Comparison of ENCODE assay signal across 15 mouse cellular contexts in the genomic region with DNA sequence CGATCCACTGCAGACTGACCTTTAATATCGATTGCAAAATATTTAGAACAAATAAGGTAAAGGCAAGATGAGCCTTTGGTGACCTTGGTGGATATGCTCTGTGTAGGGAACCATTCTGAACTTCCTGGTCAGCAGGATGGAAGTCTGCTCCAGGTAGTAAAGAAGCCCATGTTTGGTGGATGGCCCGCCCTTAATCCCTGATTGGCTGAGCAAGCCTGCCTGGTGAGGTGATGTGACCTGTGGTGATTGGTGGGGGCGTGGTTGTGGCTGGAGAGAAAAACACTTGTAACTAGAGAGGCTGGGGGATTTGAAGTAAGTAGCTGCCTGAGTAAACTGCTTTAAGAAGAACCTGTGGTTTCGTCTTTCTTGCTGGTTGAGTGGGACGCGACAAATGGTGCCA. TPM values are rescaled to one million over a fixed set of nuclear protein-coding genes. Genes with fewer than 3 reads are reported as not detected.
DNase-seq lines count a peak whose midpoint lies in the region; ATAC-seq and TF ChIP-seq lines count a peak whose summit lies in the region.
"Not testable (repeated sequence)": the region's sequence is repeated elsewhere in the genome, so short reads cannot be mapped to it uniquely, and the experiment has no call there.
"Had no signal": no experiment of that assay in that cellular context is flagged by ENCODE, and none has a peak within 500 bp of the region (broad histone marks: within the 10 kb centered on the region; RNA-seq: fewer than 3 reads in every experiment).

A gene (plus strand): TSS at position 301 of the 400 bp plus-strand sequence.

- 72% methylated on average over 6 of the region's 7 CpGs for WGBS in liver, embryonic 16.5 days (ENCODE audit: insufficient replicate concordance)
- WGBS in lung, postnatal 0 days = 87% methylated on average over 6 of the region's 7 CpGs
- WGBS in stomach, embryonic 15.5 days = 89% methylated on average over 7 of the region's 7 CpGs

- DNase-seq in A20 (ENCODE audit: low read depth, low spot score) = peak; percentile 33
- not testable (repeated sequence) for DNase-seq in MEL (ENCODE audit: low read depth, low spot score); lung, postnatal 0 days (ENCODE audit: low spot score)

- not testable (repeated sequence) for H3K9me3 ChIP-seq in MEL (replicated peaks; ENCODE audit: insufficient read depth, low read length); liver, embryonic 16.5 days (replicated peaks; ENCODE audit: control insufficient read depth, low read length); lung, postnatal 0 days (ENCODE audit: low read length); stomach, embryonic 15.5 days

- H3K4me3 ChIP-seq in MEL (ENCODE audit: control insufficient read depth in 1 of 2, insufficient read depth in 1 of 2, low read depth in 2 of 2, low read length in 2 of 2) = peak within 1 kb of the TSS; percentile 43 to 52
- not testable (repeated sequence) for H3K4me3 ChIP-seq in liver, embryonic 16.5 days (ENCODE audit: low read depth, low read length); lung, postnatal 0 days (ENCODE audit: low read depth, low read length); stomach, embryonic 15.5 days (replicated peaks)

- TF ChIP-seq EP300 in MEL (IDR thresholded peaks at IDR 0.05; ENCODE audit: low read depth in 1 of 2, low read length in 2 of 2); lung, postnatal 0 days (IDR thresholded peaks at IDR 0.05): not testable (repeated sequence)

- H3K4me1 ChIP-seq in MEL (ENCODE audit: control insufficient read depth in 1 of 2, insufficient read depth in 2 of 2, low read length in 2 of 2); liver, embryonic 16.5 days (ENCODE audit: control insufficient read depth, low read depth, low read length); lung, postnatal 0 days (ENCODE audit: insufficient read depth, low read depth, low read length); stomach, embryonic 15.5 days: not testable (repeated sequence)

- H3K79me2 ChIP-seq in MEL (ENCODE audit: control insufficient read depth, insufficient read depth, low read length, poor library complexity) = not testable (repeated sequence)

- not testable (repeated sequence) for H3K4me2 ChIP-seq in liver, embryonic 16.5 days (ENCODE audit: low read depth, low read length); lung, postnatal 0 days (replicated peaks; ENCODE audit: low read depth, low read length); stomach, embryonic 15.5 days

- H3K9ac ChIP-seq in MEL (ENCODE audit: control insufficient read depth, low read depth, low read length, poor library complexity, severe bottlenecking); liver, embryonic 16.5 days (ENCODE audit: low read depth, low read length); lung, postnatal 0 days (replicated peaks; ENCODE audit: low read depth); stomach, embryonic 15.5 days: not testable (repeated sequence)

- H3K27me3 ChIP-seq in MEL (ENCODE audit: control insufficient read depth in 1 of 2, insufficient read depth in 2 of 2, low read length in 2 of 2); liver, embryonic 16.5 days (ENCODE audit: control insufficient read depth, insufficient read depth, low read depth, low read length); lung, postnatal 0 days (replicated peaks; ENCODE audit: insufficient read depth, low read length); stomach, embryonic 15.5 days (replicated peaks): not testable (repeated sequence)

- H3K36me3 ChIP-seq in MEL (ENCODE audit: control insufficient read depth in 1 of 2, insufficient read depth in 2 of 2, low read length in 2 of 2); liver, embryonic 16.5 days (ENCODE audit: control insufficient read depth, insufficient read depth); lung, postnatal 0 days (ENCODE audit: insufficient read depth, low read length); stomach, embryonic 15.5 days: not testable (repeated sequence)

- TF ChIP-seq RAD21 in MEL (IDR thresholded peaks at IDR 0.05; ENCODE audit: low read depth, low read length) = not testable (repeated sequence)

- not testable (repeated sequence) for H3K27ac ChIP-seq in MEL (ENCODE audit: control insufficient read depth, low read depth, low read length); liver, embryonic 16.5 days (ENCODE audit: low read length); lung, postnatal 0 days (ENCODE audit: low read length); stomach, embryonic 15.5 days

- not testable (repeated sequence) for TF ChIP-seq CTCF in MEL (IDR thresholded peaks at IDR 0.05 in 2 of 3, conservative IDR thresholded peaks at IDR 0.05 in 1 of 3; ENCODE audit: control insufficient read depth in 1 of 3, insufficient read depth in 1 of 3, low read depth in 2 of 3, low read length in 3 of 3, poor library complexity in 1 of 3, severe bottlenecking in 1 of 3); lung, postnatal 0 days (IDR thresholded peaks at IDR 0.05)

- not testable (repeated sequence) for ATAC-seq in liver, embryonic 16.5 days (ENCODE audit: low read depth); lung, postnatal 0 days; stomach, embryonic 15.5 days (ENCODE audit: insufficient read depth, low FRiP score, low read depth)

- TF ChIP-seq POLR2A in MEL (IDR thresholded peaks at IDR 0.05; ENCODE audit: control insufficient read depth in 1 of 2, insufficient read depth in 1 of 2, low read depth in 1 of 2, low read length in 2 of 2, poor library complexity in 1 of 2) = not testable (repeated sequence)

RNA-seq across cellular contexts. Expression of the gene that starts here (rescaled TPM):
- 0.29 and 0.46 TPM in 2 replicates for total RNA-seq in MEL (2012; rRNA removed)
- under 1 TPM in 1 of 2 experiments, not detected in 1; 0.11 TPM for polyA plus RNA-seq in MEL (2012; ENCODE audit: insufficient read depth in 1 of 2, insufficient read length in 2 of 2, low read depth in 1 of 2, low replicate concordance in 2 of 2, missing spikeins in 1 of 2)
- 29.6 and 30.0 TPM in 2 replicates for polyA plus RNA-seq in liver, embryonic 16.5 days (2015; fragmentation: Nextera tagmentation; extraction: Ambion mirVana)
- 19.0 and 24.4 TPM in 2 replicates for polyA plus RNA-seq in lung, postnatal 0 days (2015; fragmentation: Nextera tagmentation; extraction: Ambion mirVana)
- polyA plus RNA-seq in stomach, embryonic 15.5 days (2015; fragmentation: Nextera tagmentation; extraction: Ambion mirVana) = 4.8 and 11.6 TPM in 2 replicates
- total RNA-seq: common myeloid progenitor, adult 5-6 weeks; G1E had no signal
- polyA plus RNA-seq: adrenal gland, adult 2 months; brain, embryonic 14.5 days; embryonic facial prominence, embryonic 11.5 days; erythroblast, embryonic 14.5 days; forebrain, embryonic 10.5 days; forebrain, embryonic 12.5 days; forebrain, embryonic 14.5 days; forebrain, embryonic 16.5 days; G1E had no signal
